Mouse (Mus musculus) cerebellum, adult 9-11 months (tissue): ENCODE results near the gene Ank3.

Source experiments
- DNase-seq: peaks from one replicate; pipeline ENCODE4 v3.0.0; 2022

The Ank3 gene

GRCm38 (mm10) chr10:69947093-69947492 lies 548.5 kb downstream of the Ank3 start:
- peak; percentile 72 for DNase-seq

GRCm38 (mm10) chr10:69950236-69950918 lies 551.8 kb downstream of the Ank3 start:
- DNase-seq, result no peak

- DNase-seq, result no peak
These were observed 552.3 kb downstream of the Ank3 start for GRCm38 (mm10) chr10:69950919-69951236.

GRCm38 (mm10) chr10:69951426-69951825 lies 552.9 kb downstream of the Ank3 start:
- DNase-seq, result no peak

- DNase-seq, result no peak
These were observed 553.7 kb downstream of the Ank3 start for GRCm38 (mm10) chr10:69952316-69952715.

GRCm38 (mm10) chr10:69954657-69955267 lies 556.2 kb downstream of the Ank3 start:
- DNase-seq, result no peak

GRCm38 (mm10) chr10:69962226-69962625 lies 563.7 kb downstream of the Ank3 start:
- DNase-seq, result no peak

- DNase-seq, result no peak
These were observed 564.4 kb downstream of the Ank3 start for GRCm38 (mm10) chr10:69962976-69963375.

- DNase-seq, result no peak
These were observed 566.0 kb downstream of the Ank3 start for GRCm38 (mm10) chr10:69964611-69965010.

- DNase-seq, result no peak
These were observed 566.5 kb downstream of the Ank3 start for GRCm38 (mm10) chr10:69965085-69965484.

GRCm38 (mm10) chr10:69967994-69968393 lies 569.4 kb downstream of the Ank3 start:
- DNase-seq, result no peak

- no peak for DNase-seq
These were observed 581.1 kb downstream of the Ank3 start for GRCm38 (mm10) chr10:69979636-69980035.

- no peak for DNase-seq
These were observed 583.0 kb downstream of the Ank3 start for GRCm38 (mm10) chr10:69981386-69982097.

GRCm38 (mm10) chr10:69982701-69983100 lies 584.1 kb downstream of the Ank3 start:
- DNase-seq, result no peak

GRCm38 (mm10) chr10:69987496-69987895 lies 588.9 kb downstream of the Ank3 start:
- no peak for DNase-seq

GRCm38 (mm10) chr10:69997082-69997481 lies 598.5 kb downstream of the Ank3 start:
- DNase-seq, result no peak

GRCm38 (mm10) chr10:70004058-70004457 lies 605.5 kb downstream of the Ank3 start:
- DNase-seq, result no peak

GRCm38 (mm10) chr10:70004831-70005230 lies 606.3 kb downstream of the Ank3 start:
- no peak for DNase-seq

- DNase-seq, result no peak
These were observed 607.8 kb downstream of the Ank3 start for GRCm38 (mm10) chr10:70006380-70006779.

GRCm38 (mm10) chr10:70011738-70012137 lies 613.2 kb downstream of the Ank3 start:
- no peak for DNase-seq

- DNase-seq, result no peak
These were observed 615.4 kb downstream of the Ank3 start for GRCm38 (mm10) chr10:70013931-70014330.

- no peak for DNase-seq
These were observed 616.6 kb downstream of the Ank3 start for GRCm38 (mm10) chr10:70015201-70015600.

GRCm38 (mm10) chr10:70018691-70019090 lies 620.1 kb downstream of the Ank3 start:
- peak; percentile 70 for DNase-seq

- no peak for DNase-seq
These were observed 623.1 kb downstream of the Ank3 start for GRCm38 (mm10) chr10:70021667-70022066.
